Comparison of ENCODE assay signal across 8 mouse cellular contexts in the genomic region with DNA sequence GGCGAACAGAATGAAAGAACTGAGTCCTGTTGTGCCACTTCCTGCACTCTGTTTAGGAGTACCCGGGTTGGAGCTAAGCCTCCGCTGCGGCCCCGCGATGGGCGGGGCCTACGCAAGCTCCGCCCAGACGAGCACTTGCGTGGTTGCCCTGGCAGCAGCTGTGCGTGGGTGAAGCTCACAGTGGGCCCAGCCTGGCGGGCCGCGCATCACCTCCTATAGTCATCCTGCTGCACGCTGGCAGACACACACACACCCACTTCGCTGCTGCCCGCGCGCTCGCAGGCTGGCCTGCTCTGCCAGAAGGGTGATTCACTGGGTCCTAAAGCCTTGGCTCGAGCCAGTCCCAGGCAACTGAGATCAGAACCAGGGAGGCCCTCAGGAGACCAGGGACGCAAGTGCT. TPM values are rescaled to one million over a fixed set of nuclear protein-coding genes. Genes with fewer than 3 reads are reported as not detected.
DNase-seq lines count a peak whose midpoint lies in the region; ATAC-seq and TF ChIP-seq lines count a peak whose summit lies in the region.

No protein-coding gene starts in this region.

- TF ChIP-seq CTCF in layer of hippocampus, adult 2 months (conservative IDR thresholded peaks at IDR 0.05): no peak
- TF ChIP-seq CTCF in liver, postnatal 0 days (IDR thresholded peaks at IDR 0.05; ENCODE audit: low read depth): no peak
- TF ChIP-seq CTCF in olfactory bulb, adult 2 months (IDR thresholded peaks at IDR 0.05; ENCODE audit: insufficient read depth, low read depth, low read length): no peak

- H3K4me1 ChIP-seq in hindbrain, embryonic 10.5 days (replicated peaks): peaks cover 5% of the 10 kb centered on the region
- H3K4me1 ChIP-seq in liver, postnatal 0 days (ENCODE audit: insufficient read depth): peaks cover 4% of the 10 kb centered on the region; the same call in 1 of the 2 replicates
- no peaks in the 10 kb centered on the region for H3K4me1 ChIP-seq in olfactory bulb, adult 2 months (ENCODE audit: control insufficient read depth, insufficient read depth, low read length)

- no peaks in the 10 kb centered on the region for H3K36me3 ChIP-seq in hindbrain, embryonic 10.5 days
- no peaks in the 10 kb centered on the region for H3K36me3 ChIP-seq in liver, postnatal 0 days (replicated peaks; ENCODE audit: insufficient read depth, low read length)

- H3K4me2 ChIP-seq in liver, postnatal 0 days (ENCODE audit: low read depth, low read length): peak overlapping the region; percentile 62

- TF ChIP-seq EP300 in liver, postnatal 0 days (IDR thresholded peaks at IDR 0.05; ENCODE audit: low read depth): no peak

- peak overlapping the region; percentile 65 for H3K4me3 ChIP-seq in hindbrain, embryonic 10.5 days
- H3K4me3 ChIP-seq in layer of hippocampus, adult 2 months: peak overlapping the region; percentile 60
- peak overlapping the region; percentile 21 for H3K4me3 ChIP-seq in liver, postnatal 0 days (ENCODE audit: low read depth, low read length)
- H3K4me3 ChIP-seq in olfactory bulb, adult 2 months (ENCODE audit: insufficient read depth, low read depth, low read length): peak overlapping the region; percentile 46

- H3K27ac ChIP-seq in hindbrain, embryonic 10.5 days: peak overlapping the region; percentile 88
- H3K27ac ChIP-seq in layer of hippocampus, adult 2 months: peak overlapping the region; percentile 74
- H3K27ac ChIP-seq in liver, postnatal 0 days (ENCODE audit: low read depth): no peak overlapping the region
- H3K27ac ChIP-seq in olfactory bulb, adult 2 months (ENCODE audit: insufficient read depth, low read depth, low read length): peak overlapping the region; percentile 46; the same call in 1 of the 2 replicates

- no peaks in the 10 kb centered on the region for H3K27me3 ChIP-seq in hindbrain, embryonic 10.5 days (ENCODE audit: insufficient read depth, poor library complexity, severe bottlenecking)
- H3K27me3 ChIP-seq in liver, postnatal 0 days (ENCODE audit: insufficient read depth, low read length): no peaks in the 10 kb centered on the region

- peak; percentile 57; the same call in 1 of the 2 replicates for TF ChIP-seq POLR2A in olfactory bulb, adult 2 months (IDR thresholded peaks at IDR 0.05; ENCODE audit: insufficient read depth, low read depth, low read length)

- under 1% methylated on average over 23 of the region's 23 CpGs for WGBS in hindbrain, embryonic 10.5 days
- WGBS in liver, postnatal 0 days (ENCODE audit: insufficient replicate concordance): under 1% methylated on average over 23 of the region's 23 CpGs
- under 1% methylated on average over 23 of the region's 23 CpGs for WGBS in olfactory bulb, adult 2 months

- peak; percentile 50 for DNase-seq in adipocyte (ENCODE audit: low spot score)
- DNase-seq in cerebellum, postnatal 14 days: peak; percentile 91 to 93
- peak; percentile 80 to 83 for DNase-seq in frontal cortex, postnatal 14 days (ENCODE audit: low spot score in 2 of 2)
- peak; percentile 86 for DNase-seq in hindbrain, embryonic 10.5 days (ENCODE audit: low spot score)
- DNase-seq in layer of hippocampus, adult 2 months (ENCODE audit: low spot score in 2 of 2): peak; percentile 90 to 91
- peak; percentile 65 for DNase-seq in liver, postnatal 0 days
- DNase-seq in thymus, postnatal 36 days: peak; percentile 5 to 16

- no peak overlapping the region for H3K9ac ChIP-seq in liver, postnatal 0 days (replicated peaks)

- ATAC-seq in liver, postnatal 0 days: peak; percentile 94

- no peaks in the 10 kb centered on the region for H3K9me3 ChIP-seq in hindbrain, embryonic 10.5 days
- no peaks in the 10 kb centered on the region for H3K9me3 ChIP-seq in liver, postnatal 0 days (ENCODE audit: low read length)

RNA-seq across cellular contexts. Expression of gene Ankef1, which starts 30.3 kb away (rescaled TPM):
- polyA plus RNA-seq in hindbrain, embryonic 10.5 days (2016; fragmentation: Nextera tagmentation; extraction: Ambion mirVana): 0.75 and 0.77 TPM in 2 replicates
- total RNA-seq in layer of hippocampus, adult 2 months (2021): 1 to 10 TPM; 1.6 to 2.9 TPM
- polyA plus RNA-seq in liver, postnatal 0 days (2015; fragmentation: Nextera tagmentation; extraction: Ambion mirVana): not detected in 2 replicates
- not detected in 2 replicates for polyA plus RNA-seq in olfactory bulb, adult 2 months (2012; ENCODE audit: insufficient read depth, insufficient read length, low replicate concordance, missing spikeins)

Comparison
In these comparisons a context has a peak if more than half of its experiments do, and no peak if none do; other contexts are left out.
1. DNase-seq: peak in every context shown above with its lines; median percentile 92 in cerebellum, postnatal 14 days; 90 in layer of hippocampus, adult 2 months; 86 in hindbrain, embryonic 10.5 days; 82 in frontal cortex, postnatal 14 days; 65 in liver, postnatal 0 days; 50 in adipocyte; 10 in thymus, postnatal 36 days.